Mouse (Mus musculus) G1E (cell line): ENCODE results near the gene Olfr1413.

ENCODE experiments used
- CTCF ChIP-seq: IDR thresholded peaks from 2 replicates; pipeline ENCODE4 v1.5.1; 2012; ENCODE audit warnings: low read depth, low read length, inconsistent platforms, mixed read lengths
- TAL1 ChIP-seq: conservative IDR thresholded peaks from 2 replicates; pipeline ENCODE4 v1.6.1; 2012; ENCODE audit warnings: low read depth, low read length, inconsistent platforms, mixed read lengths

- no peak for TF ChIP-seq CTCF
- no peak for TF ChIP-seq TAL1
Measured at GRCm38 (mm10) chr1:92536972-92537371, 34.1 kb upstream of the Olfr1413 start.
